Mouse (Mus musculus) kidney, adult 2 months (tissue): ENCODE results near the gene Ccnd1. TPM values are rescaled to one million over a fixed set of nuclear protein-coding genes. Genes with fewer than 3 reads are reported as not detected.

Experiments
- DNase-seq: peaks from one replicate; pipeline ENCODE4 v3.0.0; 2021
- H3K27ac ChIP-seq: fragments of 200-500 bp; 2 replicates; pipeline ENCODE4 v1.5.1; 2012; ENCODE audit warnings: low read depth, low read length, control low read depth, inconsistent platforms; ENCODE audit not compliant: insufficient read depth
- H3K27me3 ChIP-seq: fragments of 200-500 bp; replicated peaks from 2 replicates; pipeline ENCODE4 v1.6.1; 2012; ENCODE audit warnings: mild to moderate bottlenecking, moderate library complexity, low read length, inconsistent platforms; ENCODE audit not compliant: control insufficient read depth, insufficient read depth
- H3K36me3 ChIP-seq: fragments of 200-500 bp; 2 replicates; pipeline ENCODE4 v1.6.1; 2012; ENCODE audit warnings: mild to moderate bottlenecking, moderate library complexity, low read length, inconsistent platforms; ENCODE audit not compliant: control insufficient read depth, insufficient read depth
- H3K4me1 ChIP-seq: fragments of 200-500 bp; 2 replicates; pipeline ENCODE4 v1.6.1; 2011; ENCODE audit warnings: low read length; ENCODE audit not compliant: control insufficient read depth, insufficient read depth
- H3K4me3 ChIP-seq: fragments of 200-500 bp; 2 replicates; pipeline ENCODE4 v1.5.1; 2011; ENCODE audit warnings: mild to moderate bottlenecking, low read depth, low read length, control low read depth; ENCODE audit not compliant: insufficient read depth
- CTCF ChIP-seq: fragments of 200-500 bp; conservative IDR thresholded peaks from 2 replicates; pipeline ENCODE4 v1.5.1; 2011; ENCODE audit warnings: low read depth, mild to moderate bottlenecking, control low read depth, low read length, moderate library complexity, mixed read lengths; ENCODE audit not compliant: insufficient read depth, insufficient read length
- POLR2A ChIP-seq: fragments of 200-500 bp; IDR thresholded peaks from one replicate; pipeline ENCODE4 v1.6.1; 2011; ENCODE audit warnings: low read depth, low read length, control low read depth
- WGBS: fragments of 180-500 bp; shearing (Covaris S2); methylation state at CpG from one replicate; pipeline ENCODE4 v1.1.7; 2018; 5-methylcytosine and 5-hydroxymethylcytosine counted together
- polyA plus RNA-seq: library from polyadenylated mRNA; depleted of rRNA; stranded (reverse); fragments of >200 nt; gene quantifications from 2 replicates; pipeline ENCODE4 v1.2.3, GENCODE M21; 2012

Ccnd1 gene
- polyA plus RNA-seq, 1 experiment, result 139 TPM

- Histone ChIP-seq H3K4me3 (no peak overlapping the region), H3K36me3 (no peaks in the 10 kb centered on the region; the same call in 1 of the 2 replicates), H3K27me3 (no peaks in the 10 kb centered on the region), H3K4me1 (peaks cover 11% of the 10 kb centered on the region), H3K27ac (no peak overlapping the region)
- 29% methylated on average over 3 of the region's 3 CpGs for WGBS
- peak; percentile 86 for DNase-seq
- TF ChIP-seq CTCF (no peak), POLR2A (no peak)
Measured at GRCm38 (mm10) chr7:144933336-144933735, 6.4 kb downstream of the Ccnd1 start.

GRCm38 (mm10) chr7:144932389-144932937 lies 7.3 kb downstream of the Ccnd1 start:
- no peaks in the 10 kb centered on the region; the same call in 1 of the 2 replicates for H3K36me3 ChIP-seq
- 67% methylated on average over 18 of the region's 18 CpGs for WGBS
- no peak for TF ChIP-seq POLR2A
- no peak for TF ChIP-seq CTCF
- DNase-seq, result no peak
- H3K4me1 ChIP-seq, result peaks cover 20% of the 10 kb centered on the region
- H3K27ac ChIP-seq, result no peak overlapping the region
- H3K4me3 ChIP-seq, result no peak overlapping the region
- H3K27me3 ChIP-seq, result no peaks in the 10 kb centered on the region

- Histone ChIP-seq H3K27ac (no peak overlapping the region), H3K36me3 (no peaks in the 10 kb centered on the region), H3K4me1 (peaks cover 19% of the 10 kb centered on the region), H3K27me3 (no peaks in the 10 kb centered on the region), H3K4me3 (no peak overlapping the region)
- 31% methylated on average over 3 of the region's 3 CpGs for WGBS
- no peak for TF ChIP-seq POLR2A
- TF ChIP-seq CTCF, result peak; percentile 52; the same call in 1 of the 2 replicates
- no peak for DNase-seq
Measured at GRCm38 (mm10) chr7:144931778-144932177, 7.9 kb downstream of the Ccnd1 start.

- H3K27me3 ChIP-seq, result no peaks in the 10 kb centered on the region
- H3K4me1 ChIP-seq, result peaks cover 19% of the 10 kb centered on the region
- no peaks in the 10 kb centered on the region for H3K36me3 ChIP-seq
- no peak overlapping the region for H3K4me3 ChIP-seq
- TF ChIP-seq POLR2A (peak; percentile 9), CTCF (no peak)
- WGBS, result 71% methylated on average over 5 of the region's 5 CpGs
- no peak overlapping the region for H3K27ac ChIP-seq
- DNase-seq, result no peak
Measured at GRCm38 (mm10) chr7:144929931-144930330, 9.8 kb downstream of the Ccnd1 start.

- Histone ChIP-seq H3K4me1 (peaks cover 19% of the 10 kb centered on the region), H3K36me3 (no peaks in the 10 kb centered on the region), H3K27ac (no peak overlapping the region), H3K4me3 (no peak overlapping the region), H3K27me3 (no peaks in the 10 kb centered on the region)
- no peak for DNase-seq
- WGBS, result 69% methylated on average over 8 of the region's 8 CpGs
- TF ChIP-seq POLR2A, result no peak
- no peak for TF ChIP-seq CTCF
Measured at GRCm38 (mm10) chr7:144929506-144929905, 10.2 kb downstream of the Ccnd1 start.

GRCm38 (mm10) chr7:144928889-144929210 lies 10.9 kb downstream of the Ccnd1 start:
- Histone ChIP-seq H3K4me3 (no peak overlapping the region), H3K36me3 (no peaks in the 10 kb centered on the region), H3K4me1 (peaks cover 17% of the 10 kb centered on the region), H3K27me3 (no peaks in the 10 kb centered on the region), H3K27ac (no peak overlapping the region)
- TF ChIP-seq CTCF (no peak), POLR2A (no peak)
- DNase-seq, result peak; percentile 73
- 26% methylated on average over 6 of the region's 6 CpGs for WGBS

- Histone ChIP-seq H3K4me1 (peaks cover 14% of the 10 kb centered on the region; the same call in 1 of the 2 replicates), H3K27ac (no peak overlapping the region), H3K4me3 (no peak overlapping the region), H3K27me3 (no peaks in the 10 kb centered on the region), H3K36me3 (no peaks in the 10 kb centered on the region)
- peak; percentile 48 for DNase-seq
- TF ChIP-seq CTCF (no peak), POLR2A (no peak)
- 58% methylated on average over 4 of the region's 4 CpGs for WGBS
Measured at GRCm38 (mm10) chr7:144928009-144928888, 11.5 kb downstream of the Ccnd1 start.
